Comparison of ENCODE assay signal across 10 mouse cellular contexts in genomic region chr4:45492681-45493081, GRCm38 (mm10). TPM values are rescaled to one million over a fixed set of nuclear protein-coding genes. Genes with fewer than 3 reads are reported as not detected.
DNase-seq lines count a peak whose midpoint lies in the region; ATAC-seq and TF ChIP-seq lines count a peak whose summit lies in the region.
"Had no signal": no experiment of that assay in that cellular context is flagged by ENCODE, and none has a peak within 500 bp of the region (broad histone marks: within the 10 kb centered on the region; RNA-seq: fewer than 3 reads in every experiment).

No protein-coding gene starts in this region.

- H3K27me3 ChIP-seq in embryonic facial prominence, embryonic 13.5 days: no peaks in the 10 kb centered on the region; the same call in 1 of the 2 replicates
- H3K27me3 ChIP-seq in limb, embryonic 14.5 days (ENCODE audit: control insufficient read depth, insufficient read depth, low read length): no peaks in the 10 kb centered on the region

- no peak overlapping the region for H3K9ac ChIP-seq in embryonic facial prominence, embryonic 13.5 days
- H3K9ac ChIP-seq in limb, embryonic 14.5 days (ENCODE audit: low read depth, low read length, severe bottlenecking): no peak overlapping the region

- no peak overlapping the region for H3K4me3 ChIP-seq in embryonic facial prominence, embryonic 13.5 days
- no peak overlapping the region for H3K4me3 ChIP-seq in limb, embryonic 14.5 days (replicated peaks; ENCODE audit: low read length)

- peak overlapping the region; percentile 72 for H3K27ac ChIP-seq in embryonic facial prominence, embryonic 13.5 days
- peak overlapping the region; percentile 59 for H3K27ac ChIP-seq in limb, embryonic 14.5 days (replicated peaks; ENCODE audit: low read depth, low read length)

- peak overlapping the region; percentile 25 for H3K4me2 ChIP-seq in embryonic facial prominence, embryonic 13.5 days
- H3K4me2 ChIP-seq in limb, embryonic 14.5 days (replicated peaks; ENCODE audit: low read depth, low read length, severe bottlenecking): no peak overlapping the region; the same call in 1 of the 2 replicates

- 8% methylated on average over 5 of the region's 5 CpGs for WGBS in embryonic facial prominence, embryonic 13.5 days
- WGBS in limb, embryonic 14.5 days: 13% methylated on average over 5 of the region's 5 CpGs

- TF ChIP-seq POLR2A in limb, embryonic 14.5 days (IDR thresholded peaks at IDR 0.05; ENCODE audit: borderline replicate concordance, extremely low read depth, insufficient read depth, insufficient read length): no peak

- H3K4me1 ChIP-seq in embryonic facial prominence, embryonic 13.5 days: peaks cover 90% of the 10 kb centered on the region
- H3K4me1 ChIP-seq in limb, embryonic 14.5 days (ENCODE audit: control insufficient read depth, insufficient read depth, low read length): peaks cover 76% of the 10 kb centered on the region

- peak; percentile 96 for DNase-seq in heart, adult 11 months
- DNase-seq in heart, postnatal 10 days: no peak
- peak; percentile 62 for DNase-seq in 3T3-L1 (ENCODE audit: low read depth, low spot score)
- no peak for DNase-seq in limb, embryonic 14.5 days (ENCODE audit: low spot score)
- no peak for DNase-seq in left cerebral cortex, postnatal 36 days (ENCODE audit: low spot score in 2 of 2)
- DNase-seq in left cerebral cortex, postnatal 14 days (ENCODE audit: low spot score in 2 of 2): no peak
- DNase-seq in cerebellum, postnatal 36 days: no peak
- DNase-seq: cerebellum, postnatal 10 days; kidney, adult 8-10 months had no signal

- no peak for ATAC-seq in embryonic facial prominence, embryonic 13.5 days (ENCODE audit: insufficient number of reproducible peaks, insufficient read depth, low FRiP score, low TSS enrichment, low read depth)
- ATAC-seq in limb, embryonic 14.5 days (ENCODE audit: low FRiP score, low read depth): no peak

- H3K36me3 ChIP-seq in embryonic facial prominence, embryonic 13.5 days: peaks cover 5% of the 10 kb centered on the region; the same call in 1 of the 2 replicates
- H3K36me3 ChIP-seq in limb, embryonic 14.5 days (ENCODE audit: control insufficient read depth, insufficient read depth, low read length): 0 out of 2 replicates have a peak, but pooled peaks cover 3% of the 10 kb centered on the region

- no peaks in the 10 kb centered on the region for H3K9me3 ChIP-seq in embryonic facial prominence, embryonic 13.5 days
- H3K9me3 ChIP-seq in limb, embryonic 14.5 days (ENCODE audit: control insufficient read depth, low read length): no peaks in the 10 kb centered on the region

- intact Hi-C loops in heart, postnatal 10 days (cut with DNase I): no loop called here
- intact Hi-C loops in left cerebral cortex, postnatal 36 days (cut with DNase I): no loop called here
- intact Hi-C loops in left cerebral cortex, postnatal 14 days (cut with DNase I): no loop called here

RNA-seq across cellular contexts. Expression of gene Shb, which starts 39.6 kb away (rescaled TPM):
- total RNA-seq in heart, postnatal 10 days (2021): 10 to 100 TPM; 67.9 to 71.6 TPM
- polyA plus RNA-seq in embryonic facial prominence, embryonic 13.5 days (2015; fragmentation: Nextera tagmentation; extraction: Ambion mirVana): 3.8 and 4.2 TPM in 2 replicates
- 19.0 and 20.9 TPM in 2 replicates for polyA plus RNA-seq in limb, embryonic 14.5 days (2012; rRNA removed)
- 9.2 and 10.6 TPM in 2 replicates for polyA plus RNA-seq in limb, embryonic 14.5 days (2014; fragmentation: Nextera tagmentation; extraction: Ambion mirVana)
- 10 to 100 TPM; 11.5 to 14.5 TPM for total RNA-seq in left cerebral cortex, postnatal 36 days (2021)
- 10 to 100 TPM; 12.1 to 15.0 TPM for total RNA-seq in left cerebral cortex, postnatal 14 days (2021)

Comparison
In these comparisons a context has a peak if more than half of its experiments do, and no peak if none do; other contexts are left out.
1. DNase-seq: peak in heart, adult 11 months (single experiment) and 3T3-L1 (single experiment); none in heart, postnatal 10 days (0 of 2), limb, embryonic 14.5 days (single experiment), left cerebral cortex, postnatal 36 days (0 of 2), left cerebral cortex, postnatal 14 days (0 of 2) and cerebellum, postnatal 36 days (0 of 2).
2. RNA of gene Shb, which starts 39.6 kb away (total RNA-seq): 67.9 to 71.6 TPM in heart, postnatal 10 days; 12.1 to 15.0 TPM in left cerebral cortex, postnatal 14 days and 11.5 to 14.5 TPM in left cerebral cortex, postnatal 36 days; every median in the first group is over 4 times any median in the second.